1 mouse cellular context compared by ENCODE assay signal in the genomic region with DNA sequence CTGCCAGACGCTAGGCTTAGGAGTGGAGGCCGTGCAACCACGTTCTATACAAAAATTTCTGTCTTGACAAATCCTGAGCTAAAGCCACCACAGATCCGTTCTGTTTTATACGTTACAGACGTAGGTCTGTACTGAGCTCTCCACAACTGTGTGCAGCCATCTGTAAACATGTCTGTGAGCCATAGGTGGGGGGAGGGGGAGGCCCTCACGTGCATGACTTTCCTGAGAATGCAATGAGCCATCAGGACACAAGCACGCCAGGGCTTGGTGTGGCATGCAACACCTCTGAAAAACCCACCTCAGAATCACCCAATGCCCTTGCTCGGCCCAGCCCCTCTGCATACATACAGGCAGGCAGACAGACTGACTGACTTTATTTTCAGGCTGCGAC.
TF ChIP-seq lines count a peak whose summit lies in the region.

No protein-coding gene starts in this region.

TF ChIP-seq in CH12.LX, 34 proteins besides CTCF, POLR2A, EP300 and RAD21 (continued from another document):
- TF ChIP-seq UBTF (IDR thresholded peaks at IDR 0.05; ENCODE audit: low read depth, low read length), result no peak
